Mouse (Mus musculus) lung, embryonic 16.5 days (tissue): ENCODE results near the gene Trcg1. TPM values are rescaled to one million over a fixed set of nuclear protein-coding genes. Genes with fewer than 3 reads are reported as not detected.

Experiments used
- ATAC-seq: fragments of 200-750 bp; cut with Nextera tagmentation; 2 replicates; pipeline ENCODE4 v1.8.0; 2017; ENCODE audit warnings: low read depth, mild to moderate bottlenecking, moderate library complexity
- H3K27ac ChIP-seq: fragments of 300-500 bp; sonication (generic); 2 replicates; pipeline ENCODE4 v1.5.1; 2014; ENCODE audit warnings: mild to moderate bottlenecking, control low read depth, low read length
- H3K27me3 ChIP-seq: fragments of 300-500 bp; sonication (generic); 2 replicates; pipeline ENCODE4 v1.6.1; 2014; ENCODE audit warnings: low read depth, low read length, mixed read lengths; ENCODE audit not compliant: control insufficient read depth, insufficient read depth
- H3K36me3 ChIP-seq: fragments of 300-500 bp; sonication (generic); 2 replicates; pipeline ENCODE4 v1.6.1; 2014; ENCODE audit warnings: low read length; ENCODE audit not compliant: control insufficient read depth, insufficient read depth
- H3K4me1 ChIP-seq: fragments of 300-500 bp; sonication (generic); replicated peaks from 2 replicates; pipeline ENCODE4 v1.6.1; 2014; ENCODE audit warnings: low read length, mixed read lengths; ENCODE audit not compliant: control insufficient read depth, insufficient read depth
- H3K4me2 ChIP-seq: fragments of 300-500 bp; sonication (generic); 2 replicates; pipeline ENCODE4 v1.6.1; 2014; ENCODE audit warnings: low read depth, low read length, control low read depth
- H3K4me3 ChIP-seq: fragments of 300-500 bp; sonication (generic); 2 replicates; pipeline ENCODE4 v1.5.1; 2014; ENCODE audit warnings: mild to moderate bottlenecking, low read length, control low read depth
- H3K9ac ChIP-seq: fragments of 300-500 bp; sonication (generic); 2 replicates; pipeline ENCODE4 v1.6.1; 2014; ENCODE audit warnings: low read length, control low read depth
- H3K9me3 ChIP-seq: fragments of 300-500 bp; sonication (generic); 2 replicates; pipeline ENCODE4 v1.6.1; 2016; ENCODE audit warnings: low read length; ENCODE audit not compliant: control insufficient read depth
- WGBS: fragments of 180-500 bp; shearing (Covaris S2); extraction: QIAGEN DNeasy Blood & Tissue Kit; methylation state at CpG from one replicate; pipeline ENCODE4 v1.1.7; 2014; 5-methylcytosine and 5-hydroxymethylcytosine counted together
- polyA plus RNA-seq: library from polyadenylated mRNA; unstranded; fragments of >200 nt; fragmentation: Nextera tagmentation; extraction: Ambion mirVana; gene quantifications from 2 replicates; pipeline ENCODE4 v1.2.1, GENCODE M21; 2015

Trcg1 gene
- polyA plus RNA-seq, 1 experiment from 2014 or later = not detected

- Histone ChIP-seq H3K9me3 (no peaks in the 10 kb centered on the region), H3K4me1 (0 out of 2 replicates have a peak, but pooled peaks cover 2% of the 10 kb centered on the region), H3K9ac (no peak overlapping the region), H3K27me3 (no peaks in the 10 kb centered on the region), H3K36me3 (no peaks in the 10 kb centered on the region), H3K4me3 (no peak overlapping the region), H3K4me2 (no peak overlapping the region), H3K27ac (no peak overlapping the region)
- WGBS = 95% methylated on average over 2 of the region's 2 CpGs
- no peak for ATAC-seq
Measured at GRCm38 (mm10) chr9:57297938-57298337, 61.6 kb downstream of the Trcg1 start.

Other genes with a start within 250 kb of the Trcg1 start
- gene Ptpn9, start 241.6 kb upstream of the Trcg1 start, polyA plus RNA-seq = 20.6 and 21.7 TPM in 2 replicates
- gene Sin3a, start 164.5 kb upstream of the Trcg1 start, polyA plus RNA-seq = 31.3 and 33.6 TPM in 2 replicates
- 65.0 and 74.5 TPM in 2 replicates for gene Man2c1, start 105.9 kb upstream of the Trcg1 start, polyA plus RNA-seq
- gene Neil1, start 88.3 kb upstream of the Trcg1 start, polyA plus RNA-seq = 8.8 and 9.3 TPM in 2 replicates
- gene Commd4, start 78.2 kb upstream of the Trcg1 start, polyA plus RNA-seq = 96.0 and 106 TPM in 2 replicates
- 19.4 and 20.3 TPM in 2 replicates for gene 1700017B05Rik, start 26.1 kb downstream of the Trcg1 start, polyA plus RNA-seq
- gene Ppcdc, start 203.6 kb downstream of the Trcg1 start, polyA plus RNA-seq = 24.8 and 27.6 TPM in 2 replicates
- 6.2 and 7.0 TPM in 2 replicates for gene Scamp5, start 231.5 kb downstream of the Trcg1 start, polyA plus RNA-seq